Mouse (Mus musculus) heart, embryonic 14.5 days (tissue): ENCODE results near the gene Rptn. TPM values are rescaled to one million over a fixed set of nuclear protein-coding genes. Genes with fewer than 3 reads are reported as not detected.

Experiments used
- microRNA-seq: library from miRNA; unstranded; fragments of <30 nt; microRNA quantifications from one replicate; pipeline ENCODE4, GENCODE M21; 2016
- polyA plus RNA-seq: library from polyadenylated mRNA; unstranded; fragments of >200 nt; fragmentation: Nextera tagmentation; extraction: Ambion mirVana; gene quantifications from 2 replicates; pipeline ENCODE4 v1.2.1, GENCODE M21; 2014

The Rptn gene
- polyA plus RNA-seq, 1 experiment from 2014 or later, result not detected

Small RNA genes lying within 50 kb of the gene (microRNA-seq; reads per million reads assigned to microRNA genes)
- not detected for gene Gm22752
- gene Gm44353, result not detected

Other genes starting within 250 kb of the Rptn start
- gene Crnn, start 248.9 kb upstream of the Rptn start, polyA plus RNA-seq, result not detected in 2 replicates
- not detected in 2 replicates for gene Flg2, start 196.4 kb upstream of the Rptn start, polyA plus RNA-seq
- not detected in 2 replicates for gene Flg, start 120.2 kb upstream of the Rptn start, polyA plus RNA-seq
- gene Hrnr, start 74.0 kb upstream of the Rptn start, polyA plus RNA-seq, result not detected in 2 replicates
- gene Tchh, start 48.6 kb downstream of the Rptn start, polyA plus RNA-seq, result 0.42 and 0.47 TPM in 2 replicates
- not detected in 2 replicates for gene Tchhl1, start 75.1 kb downstream of the Rptn start, polyA plus RNA-seq
- 880 and 961 TPM in 2 replicates for gene S100a11, start 126.8 kb downstream of the Rptn start, polyA plus RNA-seq
- 211 and 238 TPM in 2 replicates for gene S100a10, start 161.4 kb downstream of the Rptn start, polyA plus RNA-seq